Mouse (Mus musculus) testis, postnatal 10 days (tissue): ENCODE measurements around the gene Sec14l2.
A peak's percentile ranks its signal among the peaks of the same experiment; 100 is the strongest.

Experiments used
- DNase-seq: peaks from one replicate; pipeline ENCODE4 v3.0.0; 2021; ENCODE audit warnings: low spot score

Sec14l2 gene

GRCm38 (mm10) chr11:4122742-4123579 lies at the start of gene Sec14l2:
Gene Sec14l2, minus strand, starts transcription at chr11:4123415.
- DNase-seq = no peak

- DNase-seq = no peak
Observed at GRCm38 (mm10) chr11:4166467-4167090, 43.4 kb upstream of the Sec14l2 start.

- no peak for DNase-seq
Observed at GRCm38 (mm10) chr11:4164701-4165100, 41.5 kb upstream of the Sec14l2 start.

GRCm38 (mm10) chr11:4160758-4161480 lies 37.7 kb upstream of the Sec14l2 start:
- DNase-seq = no peak

- peak; percentile 97 for DNase-seq
Observed at GRCm38 (mm10) chr11:4159808-4160708, 36.8 kb upstream of the Sec14l2 start, which contains the start of the genes Ccdc157 and Sf3a1. Gene Ccdc157, minus strand, starts transcription at chr11:4160293. Gene Sf3a1, plus strand, starts transcription at chr11:4160350.

GRCm38 (mm10) chr11:4158676-4159075 lies 35.5 kb upstream of the Sec14l2 start:
- no peak for DNase-seq

GRCm38 (mm10) chr11:4155641-4156040 lies 32.4 kb upstream of the Sec14l2 start:
- DNase-seq = no peak

- DNase-seq = no peak
Observed at GRCm38 (mm10) chr11:4153694-4154093, 30.5 kb upstream of the Sec14l2 start.

- DNase-seq = no peak
Observed at GRCm38 (mm10) chr11:4149886-4150285, 26.7 kb upstream of the Sec14l2 start.

GRCm38 (mm10) chr11:4148536-4149156 lies 25.4 kb upstream of the Sec14l2 start:
- no peak for DNase-seq

- no peak for DNase-seq
Observed at GRCm38 (mm10) chr11:4148120-4148519, 24.9 kb upstream of the Sec14l2 start.

GRCm38 (mm10) chr11:4147098-4147497 lies 23.9 kb upstream of the Sec14l2 start:
- no peak for DNase-seq

GRCm38 (mm10) chr11:4146381-4146780 lies 23.2 kb upstream of the Sec14l2 start:
- DNase-seq = no peak

- DNase-seq = no peak
Observed at GRCm38 (mm10) chr11:4143281-4144062, 20.3 kb upstream of the Sec14l2 start.

- no peak for DNase-seq
Observed at GRCm38 (mm10) chr11:4142352-4142751, 19.1 kb upstream of the Sec14l2 start.

- DNase-seq = no peak
Observed at GRCm38 (mm10) chr11:4141505-4141904, 18.3 kb upstream of the Sec14l2 start.

- no peak for DNase-seq
Observed at GRCm38 (mm10) chr11:4138964-4139363, 15.7 kb upstream of the Sec14l2 start.

- DNase-seq = peak; percentile 97
Observed at GRCm38 (mm10) chr11:4134986-4135935, 12.0 kb upstream of the Sec14l2 start, which contains the start of gene Rnf215. Gene Rnf215, plus strand, starts transcription at chr11:4135202.

GRCm38 (mm10) chr11:4134400-4134799 lies 11.2 kb upstream of the Sec14l2 start:
- DNase-seq = no peak
